In the genomic region with DNA sequence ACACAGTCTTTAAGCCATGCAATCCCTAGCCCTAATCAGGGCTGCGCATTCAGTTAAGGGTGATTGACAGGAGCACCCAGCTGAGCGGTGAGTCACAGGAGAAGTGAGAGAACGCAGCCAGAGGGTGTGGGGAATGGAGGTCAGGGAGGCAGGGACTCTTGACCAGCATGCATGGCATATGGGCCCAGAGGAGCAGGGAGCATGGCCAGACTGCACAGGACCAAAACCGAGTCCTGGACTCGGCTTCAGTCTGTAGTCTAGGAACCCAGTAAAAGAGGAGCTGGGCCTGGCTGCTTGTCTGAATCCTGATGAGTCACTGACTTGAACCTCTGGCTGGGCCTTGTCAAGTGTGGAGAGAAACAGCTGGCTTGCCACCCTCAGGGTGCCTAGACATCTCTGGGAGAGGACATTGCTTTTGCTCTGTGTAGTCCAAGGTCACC, we compare ENCODE assay signal across 9 mouse cellular contexts.
DNase-seq lines count a peak whose midpoint lies in the region; TF ChIP-seq lines count a peak whose summit lies in the region.
"Had no signal": no experiment of that assay in that cellular context is flagged by ENCODE, and none has a peak within 500 bp of the region (broad histone marks: within the 10 kb centered on the region; RNA-seq: fewer than 3 reads in every experiment).

No protein-coding gene starts in this region.

- H3K4me3 ChIP-seq in layer of hippocampus, adult 2 months: no peak overlapping the region

- H3K27ac ChIP-seq in layer of hippocampus, adult 2 months: 0 out of 2 replicates have a peak overlapping the region, but pooled peaks have one; percentile 24

- no peak for TF ChIP-seq CTCF in layer of hippocampus, adult 2 months (conservative IDR thresholded peaks at IDR 0.05)

- DNase-seq in embryo, embryonic 10 days (ENCODE audit: low spot score): peak; percentile 43
- no peak for DNase-seq in embryo, embryonic 11 days
- no peak for DNase-seq in layer of hippocampus, adult 2 months (ENCODE audit: low spot score in 2 of 2)
- DNase-seq in layer of hippocampus, adult 9-11 months: no peak
- peak; percentile 41 to 52 for DNase-seq in adrenal gland, postnatal 36 days
- peak; percentile 21 to 26 for DNase-seq in kidney, postnatal 36 days
- no peak for DNase-seq in thymus, postnatal 36 days
- DNase-seq in layer of hippocampus, adult 18-20 months (ENCODE audit: low spot score in 2 of 2): no peak
- DNase-seq: lung, postnatal 14 days had no signal

Comparison
In these comparisons a context has a peak if more than half of its experiments do, and no peak if none do; other contexts are left out.
1. DNase-seq: peak in embryo, embryonic 10 days (single experiment), adrenal gland, postnatal 36 days (2 of 2) and kidney, postnatal 36 days (2 of 2); none in embryo, embryonic 11 days (single experiment), layer of hippocampus, adult 2 months (0 of 2), layer of hippocampus, adult 9-11 months (single experiment), thymus, postnatal 36 days (0 of 2) and layer of hippocampus, adult 18-20 months (0 of 2).